In genomic region chr9:22814407-22815092, GRCm38 (mm10) we compare ENCODE assay signal across 14 mouse cellular contexts.
A peak's percentile ranks its signal among the peaks of the same experiment; 100 is the strongest.
DNase-seq lines count a peak whose midpoint lies in the region; ATAC-seq and TF ChIP-seq lines count a peak whose summit lies in the region.
"Had no signal": no experiment of that assay in that cellular context is flagged by ENCODE, and none has a peak within 500 bp of the region (broad histone marks: within the 10 kb centered on the region; RNA-seq: fewer than 3 reads in every experiment).

No protein-coding gene starts in this region.

- WGBS in heart, embryonic 11.5 days (ENCODE audit: insufficient replicate concordance): 27% methylated on average over 9 of the region's 9 CpGs
- 81% methylated on average over 9 of the region's 9 CpGs for WGBS in midbrain, postnatal 0 days
- WGBS in midbrain, embryonic 14.5 days: 81% methylated on average over 9 of the region's 9 CpGs
- 34% methylated on average over 9 of the region's 9 CpGs for WGBS in heart, postnatal 0 days

- peak overlapping the region; percentile 68 for H3K27ac ChIP-seq in heart, embryonic 11.5 days (ENCODE audit: low read depth, low read length)
- H3K27ac ChIP-seq in midbrain, postnatal 0 days (ENCODE audit: low read depth, low read length): 0 out of 2 replicates have a peak overlapping the region, but pooled peaks have one; percentile 12
- no peak overlapping the region for H3K27ac ChIP-seq in midbrain, embryonic 14.5 days (replicated peaks; ENCODE audit: low read depth, low read length)
- H3K27ac ChIP-seq in heart, postnatal 0 days (ENCODE audit: low read depth): no peak overlapping the region
- H3K27ac ChIP-seq: kidney, embryonic 15.5 days had no signal

- H3K9ac ChIP-seq in heart, embryonic 11.5 days (ENCODE audit: low read depth, low read length): 0 out of 2 replicates have a peak overlapping the region, but pooled peaks have one; percentile 16
- H3K9ac ChIP-seq in midbrain, postnatal 0 days (replicated peaks; ENCODE audit: low read length, poor library complexity, severe bottlenecking): no peak overlapping the region
- no peak overlapping the region for H3K9ac ChIP-seq in midbrain, embryonic 14.5 days (replicated peaks; ENCODE audit: low read length)
- no peak overlapping the region for H3K9ac ChIP-seq in heart, postnatal 0 days (replicated peaks; ENCODE audit: low read depth, low read length)
- H3K9ac ChIP-seq: kidney, embryonic 15.5 days had no signal

- H3K4me3 ChIP-seq in heart, embryonic 11.5 days (ENCODE audit: low read depth, low read length): no peak overlapping the region
- no peak overlapping the region for H3K4me3 ChIP-seq in midbrain, postnatal 0 days (ENCODE audit: low read depth, low read length)
- no peak overlapping the region for H3K4me3 ChIP-seq in midbrain, embryonic 14.5 days (replicated peaks; ENCODE audit: low read depth, low read length)
- no peak overlapping the region for H3K4me3 ChIP-seq in heart, postnatal 0 days (ENCODE audit: low read depth, low read length)
- H3K4me3 ChIP-seq: kidney, embryonic 15.5 days had no signal

- no peaks in the 10 kb centered on the region for H3K36me3 ChIP-seq in heart, embryonic 11.5 days (ENCODE audit: control insufficient read depth, insufficient read depth, low read length)
- no peaks in the 10 kb centered on the region for H3K36me3 ChIP-seq in midbrain, postnatal 0 days (ENCODE audit: insufficient read depth, low read length)
- H3K36me3 ChIP-seq in midbrain, embryonic 14.5 days (ENCODE audit: control insufficient read depth, insufficient read depth, low read length): no peaks in the 10 kb centered on the region
- no peaks in the 10 kb centered on the region for H3K36me3 ChIP-seq in heart, postnatal 0 days (replicated peaks; ENCODE audit: control insufficient read depth, insufficient read depth, low read length)
- H3K36me3 ChIP-seq: kidney, embryonic 15.5 days had no signal

- H3K4me2 ChIP-seq in heart, embryonic 11.5 days: no peak overlapping the region
- H3K4me2 ChIP-seq in midbrain, postnatal 0 days (ENCODE audit: low read depth, low read length, poor library complexity, severe bottlenecking): no peak overlapping the region
- H3K4me2 ChIP-seq in midbrain, embryonic 14.5 days (ENCODE audit: low read length): no peak overlapping the region
- no peak overlapping the region for H3K4me2 ChIP-seq in heart, postnatal 0 days (ENCODE audit: low read depth, low read length)
- H3K4me2 ChIP-seq: kidney, embryonic 15.5 days had no signal

- no peak for TF ChIP-seq CTCF in midbrain, postnatal 0 days (IDR thresholded peaks at IDR 0.05)
- no peak for TF ChIP-seq CTCF in heart, postnatal 0 days (IDR thresholded peaks at IDR 0.05; ENCODE audit: low read depth)

- intact Hi-C loops in left cerebral cortex, postnatal 14 days (cut with DNase I): no loop called here

- ATAC-seq in heart, embryonic 11.5 days (replicated peaks; ENCODE audit: insufficient number of reproducible peaks, low FRiP score, low TSS enrichment): peak; percentile 66; the same call in 1 of the 2 replicates
- ATAC-seq in midbrain, postnatal 0 days (ENCODE audit: low FRiP score): no peak
- ATAC-seq in midbrain, embryonic 14.5 days (ENCODE audit: low FRiP score, low TSS enrichment): no peak
- peak; percentile 36 for ATAC-seq in heart, postnatal 0 days (ENCODE audit: insufficient read depth, low read depth)
- peak; percentile 63 for ATAC-seq in megakaryocyte progenitor cell, adult 5-6 weeks (replicated peaks; ENCODE audit: poor library complexity)
- ATAC-seq: midbrain, embryonic 16.5 days had no signal

- H3K9me3 ChIP-seq in heart, embryonic 11.5 days (replicated peaks; ENCODE audit: control insufficient read depth, low read length): no peaks in the 10 kb centered on the region
- no peaks in the 10 kb centered on the region for H3K9me3 ChIP-seq in midbrain, postnatal 0 days (ENCODE audit: low read length)
- H3K9me3 ChIP-seq in midbrain, embryonic 14.5 days (ENCODE audit: control insufficient read depth, low read length): no peaks in the 10 kb centered on the region
- H3K9me3 ChIP-seq in heart, postnatal 0 days (replicated peaks; ENCODE audit: control insufficient read depth, low read length): no peaks in the 10 kb centered on the region
- H3K9me3 ChIP-seq: kidney, embryonic 15.5 days had no signal

- no peak for DNase-seq in heart, adult 18-20 months
- no peak for DNase-seq in midbrain, postnatal 0 days (ENCODE audit: low spot score)
- no peak for DNase-seq in midbrain, embryonic 14.5 days
- no peak for DNase-seq in heart, postnatal 0 days (ENCODE audit: low spot score)
- DNase-seq in left cerebral cortex, postnatal 14 days (ENCODE audit: low spot score in 2 of 2): no peak
- no peak for DNase-seq in urinary bladder, postnatal 14 days (ENCODE audit: low spot score)
- DNase-seq: gastrocnemius, postnatal 14 days; left cerebral cortex, postnatal 4 days; retina, postnatal 1 day had no signal

- peaks cover 19% of the 10 kb centered on the region for H3K4me1 ChIP-seq in heart, embryonic 11.5 days (ENCODE audit: control insufficient read depth, insufficient read depth, low read length)
- H3K4me1 ChIP-seq in midbrain, postnatal 0 days (ENCODE audit: insufficient read depth, low read length): no peaks in the 10 kb centered on the region
- no peaks in the 10 kb centered on the region for H3K4me1 ChIP-seq in midbrain, embryonic 14.5 days (ENCODE audit: control insufficient read depth, insufficient read depth, low read length)
- peaks cover 18% of the 10 kb centered on the region; the same call in 1 of the 2 replicates for H3K4me1 ChIP-seq in heart, postnatal 0 days (ENCODE audit: control insufficient read depth, insufficient read depth)

- no peak for TF ChIP-seq EP300 in heart, postnatal 0 days (IDR thresholded peaks at IDR 0.05; ENCODE audit: low read depth)

- no peaks in the 10 kb centered on the region for H3K27me3 ChIP-seq in heart, embryonic 11.5 days (ENCODE audit: control insufficient read depth, insufficient read depth, low read length)
- H3K27me3 ChIP-seq in midbrain, postnatal 0 days (ENCODE audit: insufficient read depth, low read length): no peaks in the 10 kb centered on the region
- H3K27me3 ChIP-seq in midbrain, embryonic 14.5 days (ENCODE audit: control insufficient read depth, insufficient read depth, low read length): no peaks in the 10 kb centered on the region
- no peaks in the 10 kb centered on the region for H3K27me3 ChIP-seq in heart, postnatal 0 days (ENCODE audit: control insufficient read depth, insufficient read depth, low read length)
- H3K27me3 ChIP-seq: CH12.LX; kidney, embryonic 15.5 days had no signal

Comparison
In these comparisons a context has a peak if more than half of its experiments do, and no peak if none do; other contexts are left out.
1. H3K27ac ChIP-seq: peak in heart, embryonic 11.5 days (single experiment) and midbrain, postnatal 0 days (single experiment); none in midbrain, embryonic 14.5 days (single experiment) and heart, postnatal 0 days (single experiment).
2. ATAC-seq: peak in heart, embryonic 11.5 days (single experiment), heart, postnatal 0 days (single experiment) and megakaryocyte progenitor cell, adult 5-6 weeks (single experiment); none in midbrain, postnatal 0 days (single experiment) and midbrain, embryonic 14.5 days (single experiment).